Mouse (Mus musculus) olfactory bulb, adult 2 months (tissue): ENCODE measurements around the gene Ap1s2.

Experiments
- CTCF ChIP-seq: fragments of 200-500 bp; IDR thresholded peaks from 2 replicates; pipeline ENCODE4 v1.5.1; 2012; ENCODE audit warnings: low read depth, mild to moderate bottlenecking, low read length, moderate library complexity; ENCODE audit not compliant: insufficient read depth
- POLR2A ChIP-seq: fragments of 200-500 bp; IDR thresholded peaks from 2 replicates; pipeline ENCODE4 v1.6.1; 2012; ENCODE audit warnings: mild to moderate bottlenecking, low read depth, low read length, moderate library complexity; ENCODE audit not compliant: insufficient read depth

- TF ChIP-seq POLR2A (no peak), CTCF (no peak)
These were observed 23.3 kb upstream of the Ap1s2 start for GRCm38 (mm10) chrX:163885539-163885981.
